Mouse (Mus musculus) left cerebral cortex, adult 9 months (tissue): ENCODE results near the gene Wwc2.
A peak's percentile ranks its signal among the peaks of the same experiment; 100 is the strongest.

Experiments
- DNase-seq, 2 experiments: peaks; one replicate each; pipeline ENCODE4 v3.0.0; 2022; ENCODE audit warnings: low spot score in 2 of 2

Gene Wwc2

GRCm38 (mm10) chr8:47989655-47990385 is 904 bp downstream of the Wwc2 start:
- peak in 1 of 2 experiments; percentile 25 for DNase-seq

- DNase-seq: no peak
Measured at GRCm38 (mm10) chr8:47989211-47989610, 1.5 kb downstream of the Wwc2 start.

DNA sequence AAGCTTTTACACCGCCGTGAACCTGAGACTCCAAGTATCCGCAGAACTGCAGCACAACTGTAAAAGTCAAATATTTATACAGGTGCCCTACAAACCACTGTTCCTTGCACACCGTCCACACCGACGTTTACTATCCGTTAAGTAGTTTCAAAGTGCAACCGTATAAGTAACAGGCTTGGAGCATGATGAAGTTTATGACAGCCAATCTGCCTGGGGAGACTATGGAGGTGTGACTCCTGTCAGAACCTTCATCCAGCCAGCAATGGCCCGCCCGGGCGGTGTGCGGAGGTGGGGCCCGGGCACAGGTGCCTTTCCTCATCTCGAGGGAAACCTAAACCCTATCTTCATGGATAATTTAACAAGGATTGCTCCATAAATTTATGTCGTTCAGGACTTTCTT is 2.6 kb downstream of the Wwc2 start:
- no peak for DNase-seq

- no peak for DNase-seq
Measured at GRCm38 (mm10) chr8:47985644-47986043, 5.1 kb downstream of the Wwc2 start.

GRCm38 (mm10) chr8:47985243-47985642 is 5.5 kb downstream of the Wwc2 start:
- no peak for DNase-seq

DNA sequence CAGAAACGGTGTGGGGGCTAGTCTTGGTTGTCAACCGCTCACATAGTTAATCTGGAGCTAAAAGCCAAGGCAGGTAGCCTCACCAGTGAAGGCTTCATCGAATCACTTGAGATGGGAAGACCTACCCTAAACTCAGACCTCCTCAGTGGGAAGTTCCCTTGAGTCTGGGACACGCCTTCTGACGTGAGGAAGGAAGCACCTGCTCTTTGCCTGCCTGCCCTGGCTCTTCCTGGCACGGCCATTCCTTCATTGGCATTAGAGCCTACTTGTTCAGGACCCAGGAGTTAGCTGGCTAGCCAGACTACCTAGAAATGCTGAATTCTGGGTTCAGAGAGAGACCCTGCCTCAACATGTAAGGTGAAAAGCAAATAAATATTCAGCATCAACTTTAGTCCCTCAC is 9.6 kb downstream of the Wwc2 start:
- no peak for DNase-seq

GRCm38 (mm10) chr8:47979876-47980275 is 10.8 kb downstream of the Wwc2 start:
- no peak for DNase-seq

DNA sequence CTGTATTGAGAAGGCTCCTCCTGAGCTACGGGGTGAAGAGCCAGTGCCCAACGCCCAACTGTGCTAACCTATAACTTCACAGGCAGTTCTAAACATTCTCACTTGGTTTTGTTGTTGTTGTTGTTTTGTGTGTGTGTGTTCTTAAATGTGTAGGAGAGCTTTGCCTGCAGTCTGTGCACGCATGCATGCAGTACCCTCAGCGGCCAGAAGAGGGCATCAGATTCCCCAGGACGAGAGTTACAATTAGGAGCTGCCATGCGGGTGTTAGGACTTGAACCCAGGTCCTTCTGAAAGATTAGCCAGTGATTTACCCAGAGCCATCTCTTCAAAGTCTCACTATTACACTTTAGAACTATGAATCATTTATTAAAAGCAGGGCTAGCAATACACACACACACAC is 12.0 kb downstream of the Wwc2 start:
- no peak for DNase-seq

DNA sequence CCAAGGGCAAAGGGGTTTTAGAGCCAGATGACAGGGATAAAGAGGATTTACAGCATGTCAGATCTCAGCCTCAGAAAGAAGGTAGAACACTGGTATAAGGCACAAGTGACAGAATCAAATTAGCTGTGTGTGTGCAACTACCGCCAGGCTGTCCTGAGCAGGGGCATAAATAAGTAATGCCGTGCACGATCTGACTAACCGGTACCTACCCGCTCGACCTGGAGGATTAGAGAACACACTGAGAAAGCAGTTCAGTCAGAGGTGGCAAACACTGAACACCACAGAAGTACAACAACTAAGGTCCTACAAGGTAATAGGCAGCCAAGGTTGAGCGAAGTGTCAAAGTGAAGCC is 15.8 kb downstream of the Wwc2 start:
- DNase-seq: no peak

- no peak for DNase-seq
Measured at GRCm38 (mm10) chr8:47974138-47974962, 16.4 kb downstream of the Wwc2 start.

DNA sequence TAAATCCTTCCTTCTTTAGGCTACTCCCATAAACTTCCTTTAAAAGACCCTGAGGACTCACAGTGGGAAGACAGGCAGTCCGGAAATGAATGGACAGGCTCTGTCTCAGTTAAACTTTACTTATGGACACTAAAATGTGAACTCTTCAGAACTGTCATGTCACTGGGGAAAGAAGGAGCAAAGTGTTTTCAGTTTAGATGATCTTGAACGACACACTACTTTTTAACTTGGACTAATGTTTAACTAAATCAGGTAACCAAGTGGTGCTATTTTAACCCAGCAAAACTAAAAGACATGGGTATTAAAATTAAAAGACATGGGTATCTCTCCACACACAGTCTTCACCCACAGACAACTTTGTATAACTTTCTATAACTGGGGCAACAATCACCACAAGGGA is 19.6 kb downstream of the Wwc2 start:
- DNase-seq: no peak

GRCm38 (mm10) chr8:47970576-47970975 is 20.1 kb downstream of the Wwc2 start:
- no peak for DNase-seq

GRCm38 (mm10) chr8:47967045-47967920 is 23.4 kb downstream of the Wwc2 start:
- no peak for DNase-seq

- DNase-seq: no peak
Measured at GRCm38 (mm10) chr8:47962484-47962883, 28.2 kb downstream of the Wwc2 start.

DNA sequence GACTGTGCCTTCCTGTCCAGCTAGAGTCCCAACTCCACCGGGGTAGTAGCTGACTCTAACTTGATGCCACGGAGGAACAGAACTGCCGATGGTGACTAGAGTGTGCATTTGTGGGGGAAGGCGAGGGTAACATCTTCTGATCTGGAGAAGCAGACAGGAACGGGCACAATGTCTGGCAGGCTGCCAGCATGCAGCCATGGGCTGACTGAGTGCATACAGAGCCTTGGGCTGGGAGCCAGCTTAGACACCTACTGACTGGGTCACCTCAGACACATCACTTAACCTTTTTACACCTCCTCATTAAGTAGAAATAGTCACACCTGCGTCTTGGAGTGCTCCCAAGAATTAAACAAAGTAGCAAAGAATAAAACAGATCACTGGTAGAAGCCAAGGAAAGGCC is 28.7 kb downstream of the Wwc2 start:
- DNase-seq: peak in 1 of 2 experiments; percentile 21

DNA sequence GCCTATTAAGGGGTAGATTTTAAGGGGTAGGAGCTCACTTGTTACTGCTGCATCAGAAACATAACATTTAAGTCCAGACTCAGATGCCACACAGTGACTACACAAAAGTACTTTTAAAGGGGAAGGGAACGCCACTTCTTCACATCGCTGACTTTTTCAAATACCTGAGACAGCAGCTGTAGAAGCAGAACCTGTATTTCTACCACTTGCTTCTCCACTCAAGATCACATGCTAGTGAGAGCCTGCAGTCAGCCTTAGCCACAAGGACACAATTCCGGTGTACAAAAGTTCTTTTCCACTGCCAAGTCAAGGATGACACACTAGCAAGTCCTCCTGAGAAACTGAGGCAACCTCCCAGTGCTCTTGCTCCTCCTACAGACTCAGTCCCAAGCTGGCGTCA is 33.2 kb downstream of the Wwc2 start:
- no peak for DNase-seq

- no peak for DNase-seq
Measured at GRCm38 (mm10) chr8:47951380-47951932, 39.3 kb downstream of the Wwc2 start.

GRCm38 (mm10) chr8:47948836-47949235 is 41.9 kb downstream of the Wwc2 start:
- DNase-seq: no peak

GRCm38 (mm10) chr8:47947672-47948618 is 42.8 kb downstream of the Wwc2 start:
- DNase-seq: no peak

- DNase-seq: no peak
Measured at GRCm38 (mm10) chr8:47943049-47943448, 47.7 kb downstream of the Wwc2 start.

GRCm38 (mm10) chr8:47941028-47941427 is 49.7 kb downstream of the Wwc2 start:
- no peak for DNase-seq
